Mouse (Mus musculus): ENCODE measurements around the gene Flad1.

DNA sequence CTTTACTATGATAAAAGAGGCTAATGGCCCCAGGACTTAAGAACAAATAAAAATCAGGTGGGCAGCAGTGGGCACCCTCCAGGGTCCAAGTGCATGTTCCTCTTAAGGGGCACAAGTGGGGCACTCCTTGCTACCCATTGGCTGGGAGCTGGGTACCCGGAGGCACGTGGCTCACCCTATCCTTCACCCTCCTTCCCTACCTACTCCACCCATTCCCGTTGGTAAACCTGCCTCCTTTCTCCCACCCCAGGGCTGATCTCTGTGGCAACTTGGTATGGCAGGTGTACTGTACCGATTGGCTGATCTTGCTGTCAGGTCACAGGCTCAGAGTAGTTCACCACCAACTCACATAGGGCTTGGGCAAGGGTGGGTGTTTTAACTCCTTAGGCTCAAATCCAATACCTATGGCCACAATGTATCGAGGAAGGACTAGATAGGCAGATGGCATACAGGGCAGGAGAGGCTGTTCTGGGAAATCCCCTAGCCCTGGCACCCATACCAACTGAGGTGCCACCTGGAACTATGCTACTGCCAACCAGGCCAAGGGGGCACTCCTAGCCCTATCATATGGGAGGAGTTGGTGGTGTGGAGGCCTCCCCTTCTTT, 27.9 kb downstream of the Flad1 start:
- no peak for TF ChIP-seq POLR2A (IDR thresholded peaks at IDR 0.05; ENCODE audit: control insufficient read depth, low read depth, low read length)
- TF ChIP-seq CTCF (IDR thresholded peaks at IDR 0.05; ENCODE audit: control insufficient read depth, insufficient read depth, insufficient replicate concordance, low read depth, low read length) = no peak
